Mouse (Mus musculus): ENCODE measurements at regions not wholly inside any gene's neighbourhood (a gene's known extent, or its start where the extent isn't known, plus 50 kb on each side); places are given as distances from the start of the nearest gene placed in this dataset.

- H3K27me3 ChIP-seq = no peaks in the 10 kb centered on the region
- 0 out of 2 replicates have a peak, but pooled peaks cover 7% of the 10 kb centered on the region for H3K4me1 ChIP-seq
- no peaks in the 10 kb centered on the region for H3K9me3 ChIP-seq
- H3K27ac ChIP-seq = no peak overlapping the region
- H3K4me2 ChIP-seq = no peak overlapping the region
- H3K36me3 ChIP-seq = no peaks in the 10 kb centered on the region
- no peak for ATAC-seq (ENCODE audit: insufficient number of reproducible peaks, insufficient read depth, low FRiP score, low TSS enrichment, low read depth)
- WGBS = 66% methylated on average over 6 of the region's 6 CpGs
- no peak overlapping the region for H3K9ac ChIP-seq
- no peak overlapping the region for H3K4me3 ChIP-seq
Observed at GRCm38 (mm10) chr6:126481257-126481656, 54.0 kb downstream of the Kcna5 start.

GRCm38 (mm10) chr6:126477506-126477905 is 57.7 kb downstream of the Kcna5 start:
- ATAC-seq (ENCODE audit: insufficient number of reproducible peaks, insufficient read depth, low FRiP score, low TSS enrichment, low read depth) = no peak
- Histone ChIP-seq H3K4me1 (0 out of 2 replicates have a peak, but pooled peaks cover 7% of the 10 kb centered on the region), H3K4me3 (no peak overlapping the region), H3K9me3 (no peaks in the 10 kb centered on the region), H3K9ac (no peak overlapping the region), H3K27me3 (no peaks in the 10 kb centered on the region), H3K27ac (no peak overlapping the region), H3K4me2 (no peak overlapping the region), H3K36me3 (no peaks in the 10 kb centered on the region)
- 46% methylated on average over 2 of the region's 2 CpGs for WGBS

- no peak overlapping the region for H3K4me2 ChIP-seq
- 76% methylated on average over 1 of the region's 1 CpGs for WGBS
- H3K4me1 ChIP-seq = 0 out of 2 replicates have a peak, but pooled peaks cover 6% of the 10 kb centered on the region
- H3K27ac ChIP-seq = no peak overlapping the region
- no peak overlapping the region for H3K4me3 ChIP-seq
- H3K27me3 ChIP-seq = no peaks in the 10 kb centered on the region
- peak overlapping the region; percentile 32; the same call in 1 of the 2 replicates for H3K9ac ChIP-seq
- ATAC-seq (ENCODE audit: insufficient number of reproducible peaks, insufficient read depth, low FRiP score, low TSS enrichment, low read depth) = no peak
- H3K36me3 ChIP-seq = no peaks in the 10 kb centered on the region
- no peaks in the 10 kb centered on the region for H3K9me3 ChIP-seq
Observed at GRCm38 (mm10) chr6:126476758-126477157, 58.5 kb downstream of the Kcna5 start.

GRCm38 (mm10) chr6:126475555-126475954 is 59.7 kb downstream of the Kcna5 start:
- 81% methylated on average over 8 of the region's 8 CpGs for WGBS
- no peaks in the 10 kb centered on the region for H3K9me3 ChIP-seq
- no peak overlapping the region for H3K4me3 ChIP-seq
- H3K4me1 ChIP-seq = peaks cover 6% of the 10 kb centered on the region
- no peak overlapping the region for H3K4me2 ChIP-seq
- no peak overlapping the region for H3K9ac ChIP-seq
- ATAC-seq (ENCODE audit: insufficient number of reproducible peaks, insufficient read depth, low FRiP score, low TSS enrichment, low read depth) = no peak
- no peaks in the 10 kb centered on the region for H3K36me3 ChIP-seq
- no peak overlapping the region for H3K27ac ChIP-seq
- no peaks in the 10 kb centered on the region for H3K27me3 ChIP-seq

GRCm38 (mm10) chr6:126453751-126454150 is 81.5 kb downstream of the Kcna5 start:
- no peaks in the 10 kb centered on the region for H3K9me3 ChIP-seq
- no peak overlapping the region for H3K9ac ChIP-seq
- no peaks in the 10 kb centered on the region for H3K27me3 ChIP-seq
- H3K4me2 ChIP-seq = no peak overlapping the region
- H3K4me3 ChIP-seq = no peak overlapping the region
- no peak for ATAC-seq (ENCODE audit: insufficient number of reproducible peaks, insufficient read depth, low FRiP score, low TSS enrichment, low read depth)
- WGBS = 26% methylated on average over 1 of the region's 1 CpGs
- no peak overlapping the region for H3K27ac ChIP-seq
- no peaks in the 10 kb centered on the region for H3K4me1 ChIP-seq
- H3K36me3 ChIP-seq = no peaks in the 10 kb centered on the region

- H3K27me3 ChIP-seq = no peaks in the 10 kb centered on the region
- no peak overlapping the region for H3K9ac ChIP-seq
- no peaks in the 10 kb centered on the region for H3K9me3 ChIP-seq
- H3K36me3 ChIP-seq = no peaks in the 10 kb centered on the region
- no peak overlapping the region for H3K27ac ChIP-seq
- H3K4me1 ChIP-seq = no peaks in the 10 kb centered on the region
- no peak overlapping the region for H3K4me3 ChIP-seq
- no peak overlapping the region for H3K4me2 ChIP-seq
- WGBS = 32% methylated on average over 3 of the region's 3 CpGs
- no peak for ATAC-seq (ENCODE audit: insufficient number of reproducible peaks, insufficient read depth, low FRiP score, low TSS enrichment, low read depth)
Observed at GRCm38 (mm10) chr6:126445519-126445918, 89.7 kb downstream of the Kcna5 start.

- 21% methylated on average over 1 of the region's 1 CpGs for WGBS
- H3K9ac ChIP-seq = no peak overlapping the region
- H3K4me2 ChIP-seq = no peak overlapping the region
- H3K27me3 ChIP-seq = no peaks in the 10 kb centered on the region
- no peaks in the 10 kb centered on the region for H3K9me3 ChIP-seq
- H3K4me3 ChIP-seq = no peak overlapping the region
- no peaks in the 10 kb centered on the region for H3K36me3 ChIP-seq
- ATAC-seq (ENCODE audit: insufficient number of reproducible peaks, insufficient read depth, low FRiP score, low TSS enrichment, low read depth) = no peak
- H3K27ac ChIP-seq = no peak overlapping the region
- 0 out of 2 replicates have a peak, but pooled peaks cover 4% of the 10 kb centered on the region for H3K4me1 ChIP-seq
Observed at GRCm38 (mm10) chr6:126440254-126440653, 95.0 kb downstream of the Kcna5 start.

GRCm38 (mm10) chr6:126437976-126438736 is 97.1 kb downstream of the Kcna5 start:
- H3K27ac ChIP-seq = no peak overlapping the region
- no peaks in the 10 kb centered on the region for H3K27me3 ChIP-seq
- no peak overlapping the region for H3K4me3 ChIP-seq
- ATAC-seq (ENCODE audit: insufficient number of reproducible peaks, insufficient read depth, low FRiP score, low TSS enrichment, low read depth) = no peak
- WGBS = 63% methylated on average over 1 of the region's 1 CpGs
- no peak overlapping the region for H3K9ac ChIP-seq
- H3K36me3 ChIP-seq = no peaks in the 10 kb centered on the region
- H3K4me2 ChIP-seq = no peak overlapping the region
- H3K9me3 ChIP-seq = no peaks in the 10 kb centered on the region
- H3K4me1 ChIP-seq = 0 out of 2 replicates have a peak, but pooled peaks cover 4% of the 10 kb centered on the region

- H3K27me3 ChIP-seq = no peaks in the 10 kb centered on the region
- H3K9ac ChIP-seq = no peak overlapping the region
- ATAC-seq (ENCODE audit: insufficient number of reproducible peaks, insufficient read depth, low FRiP score, low TSS enrichment, low read depth) = no peak
- no peaks in the 10 kb centered on the region for H3K36me3 ChIP-seq
- no peak overlapping the region for H3K27ac ChIP-seq
- H3K4me2 ChIP-seq = no peak overlapping the region
- H3K4me1 ChIP-seq = no peaks in the 10 kb centered on the region
- H3K4me3 ChIP-seq = no peak overlapping the region
- H3K9me3 ChIP-seq = no peaks in the 10 kb centered on the region
Observed at GRCm38 (mm10) chr6:126427208-126427607, 108.0 kb downstream of the Kcna5 start.

GRCm38 (mm10) chr6:126405736-126406135 is 129.5 kb downstream of the Kcna5 start:
- H3K9me3 ChIP-seq = no peaks in the 10 kb centered on the region
- H3K4me1 ChIP-seq = peaks cover 11% of the 10 kb centered on the region
- no peak for ATAC-seq (ENCODE audit: insufficient number of reproducible peaks, insufficient read depth, low FRiP score, low TSS enrichment, low read depth)
- no peak overlapping the region for H3K9ac ChIP-seq
- no peaks in the 10 kb centered on the region for H3K36me3 ChIP-seq
- WGBS = 30% methylated on average over 3 of the region's 3 CpGs
- H3K4me2 ChIP-seq = no peak overlapping the region
- H3K4me3 ChIP-seq = no peak overlapping the region
- 0 out of 2 replicates have a peak, but pooled peaks cover 3% of the 10 kb centered on the region for H3K27me3 ChIP-seq
- no peak overlapping the region for H3K27ac ChIP-seq

GRCm38 (mm10) chr6:126404331-126405070 is 130.7 kb downstream of the Kcna5 start:
- no peak overlapping the region for H3K27ac ChIP-seq
- no peak for ATAC-seq (ENCODE audit: insufficient number of reproducible peaks, insufficient read depth, low FRiP score, low TSS enrichment, low read depth)

GRCm38 (mm10) chr6:126399595-126399994 is 135.6 kb downstream of the Kcna5 start:
- no peak overlapping the region for H3K27ac ChIP-seq
- no peak overlapping the region for H3K4me3 ChIP-seq
- no peaks in the 10 kb centered on the region for H3K9me3 ChIP-seq
- peaks cover 9% of the 10 kb centered on the region for H3K4me1 ChIP-seq
- no peaks in the 10 kb centered on the region for H3K36me3 ChIP-seq
- H3K4me2 ChIP-seq = no peak overlapping the region
- ATAC-seq (ENCODE audit: insufficient number of reproducible peaks, insufficient read depth, low FRiP score, low TSS enrichment, low read depth) = no peak
- H3K9ac ChIP-seq = no peak overlapping the region
- no peaks in the 10 kb centered on the region; the same call in 1 of the 2 replicates for H3K27me3 ChIP-seq
- WGBS = 63% methylated on average over 3 of the region's 3 CpGs

More at GRCm38 (mm10) chr6:126404331-126405070, 130.7 kb downstream of the Kcna5 start:
- H3K4me3 ChIP-seq = no peak overlapping the region
- no peaks in the 10 kb centered on the region for H3K36me3 ChIP-seq
- H3K27me3 ChIP-seq = 0 out of 2 replicates have a peak, but pooled peaks cover 3% of the 10 kb centered on the region
- no peak overlapping the region for H3K4me2 ChIP-seq
- H3K9ac ChIP-seq = no peak overlapping the region
- 47% methylated on average over 12 of the region's 12 CpGs for WGBS
- no peaks in the 10 kb centered on the region for H3K9me3 ChIP-seq
- H3K4me1 ChIP-seq = peaks cover 11% of the 10 kb centered on the region

Data from embryonic facial prominence, embryonic 13.5 days (tissue).